ENCODE assay signal across 8 mouse cellular contexts in the genomic region with DNA sequence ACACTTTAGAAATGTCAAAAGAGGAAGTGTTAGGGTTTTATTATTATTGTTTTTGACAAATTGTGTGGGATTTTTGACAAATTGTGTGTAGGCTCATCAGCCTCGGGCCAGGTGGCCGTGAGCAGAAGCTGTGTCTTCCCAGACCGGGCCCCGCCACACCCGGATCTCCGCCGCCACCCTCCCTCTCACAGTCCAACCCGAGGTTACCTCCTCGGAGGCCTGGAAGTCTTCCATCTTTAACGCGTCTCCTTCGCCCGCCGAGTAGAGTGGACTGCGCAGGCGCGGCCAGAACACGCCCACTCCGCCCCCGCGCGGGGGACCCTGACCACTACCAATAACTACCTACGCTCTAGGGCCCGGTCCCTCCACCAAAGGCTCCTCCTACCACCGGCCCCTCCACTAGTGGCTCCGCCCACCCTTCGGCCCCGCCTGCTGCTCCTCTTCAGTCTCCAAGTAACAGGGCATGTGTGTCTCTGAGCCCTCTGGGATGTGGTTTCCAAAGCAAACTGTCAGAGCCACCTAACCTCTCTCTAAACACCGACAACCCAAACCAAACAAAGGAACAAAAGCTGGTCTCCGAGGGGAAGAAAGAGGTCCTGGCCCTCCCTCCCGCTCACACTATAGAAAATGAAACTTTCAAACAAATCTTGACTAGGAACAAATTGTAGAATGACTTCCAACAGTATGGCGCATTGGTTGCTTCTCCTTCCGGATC. TPM values are rescaled to one million over a fixed set of nuclear protein-coding genes. Genes with fewer than 3 reads are reported as not detected.
DNase-seq lines count a peak whose midpoint lies in the region; ATAC-seq lines count a peak whose summit lies in the region.
"Not testable (repeated sequence)": the region's sequence is repeated elsewhere in the genome, so short reads cannot be mapped to it uniquely, and the experiment has no call there.

A gene (minus strand): TSS at position 334 of the 715 bp plus-strand sequence.

- H3K27me3 ChIP-seq in embryonic facial prominence, embryonic 10.5 days (replicated peaks; ENCODE audit: low read depth, poor library complexity, severe bottlenecking); intestine, embryonic 16.5 days (replicated peaks; ENCODE audit: control insufficient read depth, insufficient read depth, low read length); megakaryocyte, embryonic 14.5 days (replicated peaks): not testable (repeated sequence)

- H3K4me3 ChIP-seq in embryonic facial prominence, embryonic 10.5 days: peak within 1 kb of the TSS; percentile 62
- H3K4me3 ChIP-seq in intestine, embryonic 16.5 days (ENCODE audit: low read length): peak within 1 kb of the TSS; percentile 56
- H3K4me3 ChIP-seq in megakaryocyte, embryonic 14.5 days (replicated peaks): peak within 1 kb of the TSS; percentile 90

- not testable (repeated sequence) for H3K4me1 ChIP-seq in embryonic facial prominence, embryonic 10.5 days; intestine, embryonic 16.5 days (ENCODE audit: control insufficient read depth, insufficient read depth, low read length); megakaryocyte, embryonic 14.5 days

- H3K4me2 ChIP-seq in intestine, embryonic 16.5 days (ENCODE audit: low read depth, low read length): peak within 1 kb of the TSS; percentile 50

- H3K9me3 ChIP-seq in embryonic facial prominence, embryonic 10.5 days; intestine, embryonic 16.5 days (ENCODE audit: control insufficient read depth, low read length); megakaryocyte, embryonic 14.5 days: not testable (repeated sequence)

- peak; percentile 63 to 65 for DNase-seq in adrenal gland, adult 18-20 months (ENCODE audit: low spot score in 2 of 2)
- DNase-seq in embryonic facial prominence, embryonic 10.5 days (ENCODE audit: low spot score): peak; percentile 35
- peak; percentile 54 to 66 for DNase-seq in left cerebral cortex, postnatal 14 days (ENCODE audit: low spot score in 2 of 2)
- peak; percentile 61 to 74 for DNase-seq in right cerebral cortex, adult 2 months (ENCODE audit: low spot score in 2 of 2)
- peak; percentile 55 for DNase-seq in urinary bladder, postnatal 25 days (ENCODE audit: low spot score)

- WGBS in embryonic facial prominence, embryonic 10.5 days: 4% methylated on average over 29 of the region's 33 CpGs
- 3% methylated on average over 22 of the region's 33 CpGs for WGBS in intestine, embryonic 16.5 days

- H3K9ac ChIP-seq in intestine, embryonic 16.5 days (ENCODE audit: low read depth, low read length): peak within 1 kb of the TSS; percentile 70

- peak within 1 kb of the TSS; percentile 84 for H3K27ac ChIP-seq in embryonic facial prominence, embryonic 10.5 days (replicated peaks)
- peak within 1 kb of the TSS; percentile 68 for H3K27ac ChIP-seq in intestine, embryonic 16.5 days (ENCODE audit: low read length)

- not testable (repeated sequence) for H3K36me3 ChIP-seq in embryonic facial prominence, embryonic 10.5 days (replicated peaks); intestine, embryonic 16.5 days (ENCODE audit: control insufficient read depth, insufficient read depth, low read length); megakaryocyte, embryonic 14.5 days (replicated peaks; ENCODE audit: low read length)

- ATAC-seq in granulocyte monocyte progenitor cell, adult 5-6 weeks (replicated peaks; ENCODE audit: poor library complexity, severe bottlenecking): peak; percentile 91
- peak; percentile 96 for ATAC-seq in intestine, embryonic 16.5 days

- intact Hi-C loops in left cerebral cortex, postnatal 14 days (cut with DNase I): not testable (repeated sequence)

RNA-seq across cellular contexts. Expression of the gene that starts here (rescaled TPM):
- 10 to 100 TPM; 65.6 to 78.6 TPM for total RNA-seq in adrenal gland, adult 18-20 months (2021)
- polyA plus RNA-seq in embryonic facial prominence, embryonic 10.5 days (2016; fragmentation: Nextera tagmentation; extraction: Ambion mirVana): 307 and 328 TPM in 2 replicates
- 117 and 170 TPM in 2 replicates for total RNA-seq in granulocyte monocyte progenitor cell, adult 5-6 weeks (2014; fragmentation: Nextera tagmentation)
- 117 and 150 TPM in 2 replicates for total RNA-seq in granulocyte monocyte progenitor cell, adult 5-6 weeks (2017)
- polyA plus RNA-seq in intestine, embryonic 16.5 days (2015; fragmentation: Nextera tagmentation; extraction: Ambion mirVana): 239 and 250 TPM in 2 replicates
- total RNA-seq in left cerebral cortex, postnatal 14 days (2021): 100 to 1,000 TPM; 107 to 114 TPM
- polyA plus RNA-seq in megakaryocyte, embryonic 14.5 days (2012; ENCODE audit: insufficient read depth, low replicate concordance): 0.47 and 10.5 TPM in 2 replicates

Comparison
In these comparisons a context has a peak if more than half of its experiments do, and no peak if none do; other contexts are left out.
1. Peak in every context shown above with its lines: DNase-seq, ATAC-seq, H3K4me3 ChIP-seq and H3K27ac ChIP-seq.
2. RNA of the gene that starts here (polyA plus RNA-seq): 307 to 328 TPM in embryonic facial prominence, embryonic 10.5 days and 239 to 250 TPM in intestine, embryonic 16.5 days; 0.47 to 10.5 TPM in megakaryocyte, embryonic 14.5 days; every median in the first group is over 10 times any median in the second.